Mouse (Mus musculus) heart, adult 11 months (tissue): ENCODE measurements around the gene Plch2.

ENCODE experiments used
- DNase-seq: peaks from one replicate; pipeline ENCODE4 v3.0.0; 2022

Gene Plch2

DNA sequence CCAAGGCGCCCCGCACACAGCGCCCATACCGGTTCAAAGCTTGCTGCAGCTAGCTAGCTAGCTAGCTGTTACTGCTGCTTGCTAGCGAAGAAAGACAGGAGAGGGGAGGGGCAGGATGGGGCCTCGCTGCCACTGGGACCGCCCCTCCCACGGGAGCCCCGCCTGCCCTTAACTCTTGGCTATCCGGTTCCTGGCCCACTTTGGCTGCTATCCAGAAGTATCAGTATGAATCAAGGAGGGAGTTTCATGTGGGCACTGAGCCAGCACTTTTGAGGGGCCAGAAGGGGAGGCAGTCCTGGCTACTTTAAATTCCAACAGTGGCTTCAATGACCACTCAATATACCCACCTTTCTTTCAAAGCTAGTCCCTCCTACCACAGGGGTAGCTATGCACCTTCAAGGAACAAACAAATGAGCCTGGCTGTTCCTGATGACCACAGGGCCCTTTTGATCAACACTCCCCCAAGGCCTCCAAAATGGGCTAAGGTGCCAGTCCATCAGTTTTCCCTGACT, 37.2 kb downstream of the Plch2 start:
- DNase-seq = no peak

DNA sequence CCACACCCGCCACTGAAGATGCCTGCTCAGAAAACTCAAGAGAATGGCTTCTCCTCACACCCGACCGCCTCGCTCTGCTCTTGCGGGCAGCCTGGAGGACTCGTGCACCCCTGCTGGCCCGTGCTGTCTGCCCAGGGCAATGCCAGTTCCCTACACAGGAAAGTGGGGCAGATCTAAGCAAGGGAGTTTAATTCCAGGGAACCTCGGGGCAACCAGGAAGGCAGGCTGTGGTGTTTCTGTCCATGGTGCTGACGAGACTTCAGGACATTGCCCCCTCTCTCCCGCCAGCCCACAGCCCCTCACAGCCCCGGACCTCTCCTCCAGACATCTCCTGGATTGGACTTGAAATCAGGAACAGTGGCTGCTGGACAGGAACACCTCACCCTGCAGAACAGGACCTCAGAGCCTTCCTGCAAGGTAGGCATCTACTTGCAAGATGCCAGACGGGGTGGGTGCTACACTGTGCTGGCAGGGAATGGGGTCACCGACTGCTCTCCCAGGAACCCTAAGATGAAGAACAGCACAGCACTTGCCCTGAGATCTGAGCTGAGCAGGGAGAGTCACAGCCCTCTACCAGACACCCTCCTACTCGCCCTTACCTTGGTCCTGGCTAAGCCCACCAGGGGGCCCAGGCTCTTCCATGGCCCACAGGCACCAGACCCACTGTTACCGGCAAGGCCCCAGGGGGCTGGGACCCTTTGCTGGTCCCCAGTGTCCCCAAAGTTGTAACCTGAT, 37.8 kb downstream of the Plch2 start:
- no peak for DNase-seq

- DNase-seq = no peak
These were observed 38.5 kb downstream of the Plch2 start for GRCm38 (mm10) chr4:155018066-155018465.

- no peak for DNase-seq
These were observed 39.2 kb downstream of the Plch2 start for GRCm38 (mm10) chr4:155017253-155017878.

GRCm38 (mm10) chr4:155016807-155017206, 39.8 kb downstream of the Plch2 start:
- no peak for DNase-seq

- DNase-seq = no peak
These were observed 41.0 kb downstream of the Plch2 start for GRCm38 (mm10) chr4:155015550-155015949.

DNA sequence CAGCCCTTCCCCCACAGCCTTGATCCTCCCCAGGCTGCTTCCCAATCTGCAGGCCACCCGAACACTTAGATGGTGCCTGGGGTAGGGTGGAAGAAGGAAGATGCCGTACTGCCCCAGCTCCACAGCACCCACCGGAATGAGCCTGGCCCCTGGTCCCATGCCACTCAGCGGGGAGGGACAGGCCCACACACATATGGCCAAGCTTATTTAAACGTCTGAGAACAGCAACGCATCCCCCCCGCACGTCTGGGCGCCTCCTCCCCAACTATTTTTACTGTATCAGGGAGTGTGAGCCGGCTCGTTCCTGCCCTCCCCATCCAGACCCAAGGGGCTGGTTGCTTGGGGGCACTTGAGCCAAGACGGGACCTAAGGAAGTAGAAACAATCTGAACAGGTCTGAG, 41.8 kb downstream of the Plch2 start:
- DNase-seq = no peak

- DNase-seq = no peak
These were observed 42.3 kb downstream of the Plch2 start for GRCm38 (mm10) chr4:155014244-155014643.

DNA sequence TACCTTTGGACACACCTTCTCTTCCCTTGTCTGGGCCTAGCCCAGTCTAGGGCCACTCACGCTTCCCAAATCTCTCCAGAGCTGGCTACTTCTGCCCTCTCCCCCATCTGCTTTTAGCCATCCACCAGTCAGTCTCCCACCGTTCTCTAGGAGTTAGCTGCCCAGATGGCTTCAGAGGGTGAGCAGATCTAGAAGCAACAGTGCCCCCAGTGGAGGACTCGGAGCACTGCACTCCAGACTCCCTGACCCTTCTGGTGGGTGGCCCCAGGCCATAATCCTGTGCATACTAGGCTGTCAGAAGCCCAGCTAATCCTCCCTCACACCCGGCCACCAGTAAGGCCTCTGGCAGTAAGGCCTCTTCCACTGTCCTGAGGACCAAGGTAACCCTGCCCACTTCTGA, 43.8 kb downstream of the Plch2 start:
- peak; percentile 91 for DNase-seq

GRCm38 (mm10) chr4:155012115-155012514, 44.5 kb downstream of the Plch2 start:
- no peak for DNase-seq

GRCm38 (mm10) chr4:155011312-155012025, 45.1 kb downstream of the Plch2 start:
- DNase-seq = no peak

DNA sequence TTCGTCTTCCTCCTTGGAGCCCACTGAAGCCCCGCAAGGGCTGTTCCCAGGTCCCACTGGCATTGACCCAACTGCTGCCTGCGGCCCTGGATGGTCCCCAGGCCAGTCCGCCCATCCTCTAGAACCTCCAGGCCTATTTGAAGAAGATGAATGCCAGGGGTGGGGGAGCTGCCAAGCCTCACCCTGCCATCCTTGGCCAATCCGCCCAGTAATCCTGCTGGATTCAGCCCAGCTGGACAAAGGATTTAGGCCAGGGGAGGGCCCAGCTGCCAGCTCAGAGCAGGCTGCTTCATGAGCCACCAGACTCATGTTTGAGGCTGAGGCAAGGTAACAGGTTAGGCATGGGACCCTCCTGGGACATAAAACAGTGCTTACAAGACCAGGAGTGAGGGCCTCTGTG, 45.7 kb downstream of the Plch2 start:
- DNase-seq = peak; percentile 92

- no peak for DNase-seq
These were observed 47.4 kb downstream of the Plch2 start for GRCm38 (mm10) chr4:155009216-155009615.

DNA sequence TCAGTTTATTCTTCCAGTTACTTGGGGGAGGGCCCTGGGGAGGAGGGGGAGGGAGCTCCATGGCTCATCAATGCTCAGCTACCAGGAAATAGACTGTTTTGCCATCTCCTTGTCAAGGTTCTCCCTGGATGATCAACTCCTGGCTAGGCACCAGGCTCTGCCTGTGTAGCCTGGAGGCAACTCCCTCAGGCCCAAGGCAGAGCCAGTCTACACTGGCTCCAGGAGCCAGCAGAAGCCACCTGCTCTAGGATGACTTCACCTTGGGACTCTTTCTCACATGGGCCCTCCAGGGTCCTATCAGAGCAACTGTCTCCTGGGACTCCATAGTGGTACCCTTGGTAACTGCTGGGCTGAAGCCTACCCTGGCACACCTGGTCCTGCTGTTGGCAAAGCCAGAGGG, 48.5 kb downstream of the Plch2 start:
- DNase-seq = no peak

- no peak for DNase-seq
These were observed 48.9 kb downstream of the Plch2 start for GRCm38 (mm10) chr4:155007641-155008040.

GRCm38 (mm10) chr4:155006296-155006695, 50.3 kb downstream of the Plch2 start:
- DNase-seq = no peak

DNA sequence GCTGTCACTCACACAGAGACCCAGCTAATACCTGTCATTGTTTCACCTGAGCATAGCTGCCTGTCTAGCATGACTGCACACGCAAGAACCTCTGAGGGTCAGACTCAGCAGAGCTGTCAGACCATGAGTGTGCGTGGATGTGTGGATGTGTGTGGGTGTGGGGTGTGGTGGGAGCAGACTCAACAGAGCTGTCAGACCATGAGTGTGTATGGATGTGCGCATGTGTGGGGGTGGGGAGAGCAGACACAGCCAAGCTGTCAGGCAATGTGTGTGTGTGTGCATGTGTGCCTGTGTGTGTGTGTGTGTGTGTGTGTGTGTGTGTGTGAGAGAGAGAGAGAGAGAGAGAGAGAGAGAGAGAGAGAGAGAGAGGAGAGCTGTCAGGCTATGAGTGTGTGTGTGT, 51.3 kb downstream of the Plch2 start:
- no peak for DNase-seq

GRCm38 (mm10) chr4:154999379-154999778, 57.2 kb downstream of the Plch2 start:
- DNase-seq = no peak

GRCm38 (mm10) chr4:154996572-154997154, 59.9 kb downstream of the Plch2 start:
- peak; percentile 95 for DNase-seq

DNA sequence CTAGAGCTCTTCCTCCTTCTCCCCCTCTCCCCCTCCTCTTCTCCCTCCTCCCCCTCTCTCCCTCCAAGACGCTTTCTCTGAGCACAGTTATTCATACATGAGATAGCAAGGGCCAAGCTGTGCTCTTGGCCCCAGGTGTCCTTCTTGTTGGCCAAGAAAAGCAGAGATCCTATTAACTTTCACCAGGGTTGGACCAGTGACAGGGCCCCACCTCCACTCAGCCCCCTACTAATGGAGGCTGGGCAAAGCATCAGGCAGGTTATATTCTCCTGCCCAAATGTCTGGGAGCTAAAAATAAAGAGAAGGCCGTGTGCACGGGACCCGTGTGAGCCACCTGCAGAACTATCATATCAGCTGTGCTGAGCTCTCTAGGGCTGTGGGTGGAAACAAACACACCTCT, 61.7 kb downstream of the Plch2 start:
- no peak for DNase-seq

GRCm38 (mm10) chr4:154986750-154987149, 69.8 kb downstream of the Plch2 start:
- no peak for DNase-seq

DNA sequence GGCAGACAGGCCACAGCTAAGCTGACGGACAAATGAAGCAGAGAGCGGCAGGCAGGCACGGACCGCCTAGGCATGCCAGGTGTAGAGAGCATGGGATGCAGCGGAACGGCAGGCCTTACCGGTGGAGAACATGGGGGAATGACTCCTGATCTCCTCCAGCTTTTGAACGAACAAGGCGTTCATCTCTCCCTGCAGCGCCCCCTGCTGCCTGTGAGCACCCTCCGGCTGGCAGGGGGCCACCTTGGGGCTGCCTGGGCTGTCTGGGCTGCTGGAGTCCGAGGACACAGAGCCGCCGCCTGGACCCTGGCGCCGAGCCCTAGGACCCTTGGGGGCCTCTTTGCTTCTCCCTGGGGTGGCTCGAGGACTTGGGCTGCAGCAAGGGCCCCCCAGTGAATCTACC, 70.5 kb downstream of the Plch2 start:
- DNase-seq = peak; percentile 96

- DNase-seq = peak; percentile 90
These were observed 71.3 kb downstream of the Plch2 start for GRCm38 (mm10) chr4:154985151-154985777.
